Mouse (Mus musculus): ENCODE data around the gene Asap3. TPM values are rescaled to one million over a fixed set of nuclear protein-coding genes. Genes with fewer than 3 reads are reported as not detected.

The Asap3 gene
- polyA plus RNA-seq, 1 experiment from 2014 or later, result 4.1 TPM

Other genes with a start within 250 kb of the Asap3 start
- gene Gale, start 242.6 kb upstream of the Asap3 start, polyA plus RNA-seq (2015; fragmentation: Nextera tagmentation; extraction: Ambion mirVana), result 34.7 and 44.1 TPM in 2 replicates
- 169 and 197 TPM in 2 replicates for gene Lypla2, start 233.7 kb upstream of the Asap3 start, polyA plus RNA-seq (2015; fragmentation: Nextera tagmentation; extraction: Ambion mirVana)
- 56.0 and 56.1 TPM in 2 replicates for gene Pithd1, start 219.1 kb upstream of the Asap3 start, polyA plus RNA-seq (2015; fragmentation: Nextera tagmentation; extraction: Ambion mirVana)
- 32.5 and 36.2 TPM in 2 replicates for gene Eloa, start 184.6 kb upstream of the Asap3 start, polyA plus RNA-seq (2015; fragmentation: Nextera tagmentation; extraction: Ambion mirVana)
- 281 and 302 TPM in 2 replicates for gene Rpl11, start 152.9 kb upstream of the Asap3 start, polyA plus RNA-seq (2015; fragmentation: Nextera tagmentation; extraction: Ambion mirVana)
- gene Id3, start 62.9 kb upstream of the Asap3 start, polyA plus RNA-seq (2015; fragmentation: Nextera tagmentation; extraction: Ambion mirVana), result 85.1 and 102 TPM in 2 replicates
- gene E2f2, start 34.0 kb upstream of the Asap3 start, polyA plus RNA-seq (2015; fragmentation: Nextera tagmentation; extraction: Ambion mirVana), result 3.9 and 4.3 TPM in 2 replicates
- 0.44 and 1.2 TPM in 2 replicates for gene Tcea3, start 41.4 kb downstream of the Asap3 start, polyA plus RNA-seq (2015; fragmentation: Nextera tagmentation; extraction: Ambion mirVana)
- gene Zfp46, start 78.3 kb downstream of the Asap3 start, polyA plus RNA-seq (2015; fragmentation: Nextera tagmentation; extraction: Ambion mirVana), result 50.1 and 54.7 TPM in 2 replicates
- 249 and 266 TPM in 2 replicates for gene Hnrnpr, start 104.6 kb downstream of the Asap3 start, polyA plus RNA-seq (2015; fragmentation: Nextera tagmentation; extraction: Ambion mirVana)
- gene Htr1d, start 217.2 kb downstream of the Asap3 start, polyA plus RNA-seq (2015; fragmentation: Nextera tagmentation; extraction: Ambion mirVana), result 0.96 and 1.2 TPM in 2 replicates